Comparison of ENCODE assay signal across 23 mouse cellular contexts in the genomic region with DNA sequence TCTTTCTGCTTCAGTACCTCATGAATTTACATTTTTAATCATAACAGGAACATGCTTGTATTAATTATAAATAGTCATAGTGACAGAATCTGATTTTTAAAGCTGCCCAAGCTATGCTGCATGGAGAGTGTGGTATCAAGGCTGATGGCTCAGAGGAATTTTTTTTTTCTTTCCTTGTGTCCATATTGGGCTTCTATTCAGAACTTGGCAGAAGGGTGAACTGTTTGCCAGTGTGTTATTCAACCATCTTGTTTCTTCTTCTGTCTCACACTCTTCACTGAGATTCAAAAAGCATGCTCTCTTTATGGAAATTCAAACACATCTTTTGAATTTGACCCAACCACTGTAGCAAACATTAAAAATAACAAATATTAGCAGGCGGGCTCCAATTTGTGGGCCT.
"Had no signal": no experiment of that assay in that cellular context is flagged by ENCODE, and none has a peak within 500 bp of the region (broad histone marks: within the 10 kb centered on the region; RNA-seq: fewer than 3 reads in every experiment).

No protein-coding gene starts in this region.

- H3K4me2 ChIP-seq: limb, embryonic 12.5 days; limb, embryonic 15.5 days; liver, embryonic 11.5 days; lung, embryonic 14.5 days; midbrain, embryonic 12.5 days; neural tube, embryonic 13.5 days; stomach, embryonic 15.5 days had no signal

- H3K9ac ChIP-seq: limb, embryonic 12.5 days; limb, embryonic 15.5 days; liver, embryonic 14.5 days; liver, postnatal 0 days; lung, embryonic 14.5 days; midbrain, embryonic 12.5 days; neural tube, embryonic 13.5 days; stomach, embryonic 15.5 days had no signal

- H3K9me3 ChIP-seq: limb, embryonic 12.5 days; limb, embryonic 15.5 days; midbrain, embryonic 12.5 days; neural tube, embryonic 13.5 days; stomach, embryonic 15.5 days had no signal

- H3K4me1 ChIP-seq: limb, embryonic 12.5 days; limb, embryonic 15.5 days; midbrain, embryonic 12.5 days; neural tube, embryonic 13.5 days; stomach, embryonic 15.5 days had no signal

- H3K27me3 ChIP-seq: limb, embryonic 12.5 days; limb, embryonic 15.5 days; midbrain, embryonic 12.5 days; neural tube, embryonic 13.5 days; stomach, embryonic 15.5 days had no signal

- DNase-seq: kidney, adult 18-20 months; kidney, adult 9 months; kidney, postnatal 14 days; kidney, postnatal 4 days; layer of hippocampus, postnatal 36 days; left cerebral cortex, postnatal 4 days; liver, postnatal 0 days; lung, embryonic 14.5 days; retina, postnatal 1 day; right cerebral cortex, postnatal 25 days; spleen, adult 18-20 months; thymus, adult 18-20 months; thymus, postnatal 36 days had no signal

- H3K36me3 ChIP-seq: limb, embryonic 12.5 days; limb, embryonic 15.5 days; midbrain, embryonic 12.5 days; neural tube, embryonic 13.5 days; stomach, embryonic 15.5 days had no signal

- H3K27ac ChIP-seq: limb, embryonic 12.5 days; limb, embryonic 15.5 days; liver, embryonic 14.5 days; macrophage; midbrain, embryonic 12.5 days; neural tube, embryonic 13.5 days; stomach, embryonic 15.5 days had no signal

- H3K4me3 ChIP-seq: limb, embryonic 12.5 days; limb, embryonic 15.5 days; midbrain, embryonic 12.5 days; myocyte; neural tube, embryonic 13.5 days; stomach, embryonic 15.5 days had no signal

- ATAC-seq: liver, postnatal 0 days; lung, postnatal 0 days had no signal
